Mouse (Mus musculus) cerebellum, postnatal 36 days (tissue): ENCODE results near the gene Gm10644.

Experiments used
- DNase-seq, 2 experiments: peaks; one replicate each; pipeline ENCODE4 v3.0.0; 2021 to 2022; ENCODE audit warnings: mixed read lengths in 2 of 2

The Gm10644 gene

DNA sequence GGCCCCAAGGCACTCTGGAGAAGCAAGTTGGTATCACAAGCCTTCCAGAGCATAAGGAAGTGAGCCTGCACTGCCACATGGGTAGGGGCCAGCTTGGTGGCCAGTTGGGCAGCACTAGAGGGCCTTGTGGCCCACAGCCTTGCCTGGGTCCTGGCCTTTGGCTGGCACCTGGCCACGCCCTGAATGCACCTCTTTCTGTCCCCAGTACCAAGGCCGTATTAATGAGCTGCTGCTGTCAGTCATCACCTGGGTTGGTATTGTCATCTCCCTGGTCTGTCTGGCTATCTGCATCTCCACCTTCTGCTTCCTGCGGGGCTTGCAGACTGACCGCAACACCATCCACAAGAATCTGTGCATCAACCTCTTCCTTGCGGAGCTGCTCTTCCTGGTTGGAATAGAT, 20.8 kb downstream of the Gm10644 start:
- DNase-seq: no peak

DNA sequence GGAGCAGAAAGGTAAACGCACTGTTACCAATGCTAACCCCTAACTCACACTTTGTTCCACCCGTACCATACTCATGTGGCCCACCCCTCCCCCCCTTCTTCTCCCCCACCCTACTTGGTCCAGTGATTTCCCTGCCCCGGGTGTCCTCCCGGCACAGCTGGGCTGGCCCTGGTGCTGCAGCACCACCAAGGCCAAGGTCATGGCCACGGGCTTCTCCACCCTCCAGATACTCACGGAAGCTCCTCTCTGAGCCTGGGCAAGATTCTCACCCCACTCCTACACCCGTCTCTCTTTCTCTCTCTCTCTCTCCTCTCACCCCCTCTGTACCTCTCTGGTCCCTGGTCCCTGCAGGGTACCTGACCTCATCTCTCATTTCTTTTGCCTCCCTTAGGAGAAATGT, 28.7 kb downstream of the Gm10644 start:
- DNase-seq: peak in 1 of 2 experiments; percentile 2

DNA sequence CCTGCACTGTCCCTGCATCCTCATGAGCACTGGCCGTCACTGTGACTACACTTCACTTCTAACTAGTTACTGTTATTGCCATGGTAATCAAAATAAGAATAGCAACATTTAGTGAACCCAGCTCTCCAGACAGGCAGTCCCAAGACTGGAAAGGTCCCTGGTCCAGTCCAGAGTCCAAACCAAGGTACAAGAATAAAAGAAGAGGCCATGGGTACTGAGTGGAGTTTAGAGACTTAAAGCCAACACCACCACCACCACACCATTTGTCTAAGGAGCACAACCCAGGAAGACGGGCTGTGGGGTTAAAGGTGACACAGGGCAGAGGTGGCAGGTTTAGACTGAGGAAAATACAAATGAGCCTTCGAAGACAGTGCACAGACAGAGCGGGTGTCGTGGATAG, 30.4 kb downstream of the Gm10644 start:
- DNase-seq: no peak

DNA sequence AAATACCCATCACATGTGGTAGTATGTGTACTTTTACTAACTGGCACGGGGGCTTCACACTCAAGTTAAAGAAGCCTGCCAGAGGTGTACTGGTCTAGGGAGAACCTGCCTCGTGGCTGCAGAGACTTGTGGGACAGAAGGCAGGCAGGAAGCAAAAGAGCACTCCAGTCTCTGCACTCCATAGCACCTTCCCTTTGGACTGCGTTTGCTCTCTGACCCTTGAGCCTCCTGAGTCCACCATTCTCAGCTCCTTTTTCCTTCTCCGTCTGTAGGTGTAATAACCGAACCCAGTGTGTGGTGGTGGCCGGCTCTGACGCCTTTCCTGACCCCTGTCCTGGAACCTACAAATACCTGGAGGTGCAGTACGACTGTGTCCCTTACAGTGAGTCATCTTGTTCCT, 32.3 kb downstream of the Gm10644 start:
- no peak for DNase-seq

DNA sequence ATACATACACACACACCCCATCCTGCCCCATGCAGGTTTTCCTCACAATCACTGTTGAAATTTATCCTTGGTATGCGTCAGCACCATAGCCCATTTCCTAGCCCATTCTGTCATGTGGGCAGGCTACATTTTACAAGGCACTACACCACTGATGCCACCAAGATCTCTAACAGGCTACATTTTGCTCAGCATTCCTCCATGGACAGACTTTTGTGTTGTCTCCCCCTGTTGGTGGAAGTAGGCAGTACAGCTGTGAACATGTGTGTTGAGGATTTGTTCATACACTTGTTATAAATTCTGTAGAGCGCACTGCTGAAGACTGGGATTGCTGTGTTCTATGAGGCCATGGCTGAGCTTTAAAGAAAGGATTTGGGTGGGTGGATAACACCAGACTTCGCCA, 33.4 kb downstream of the Gm10644 start:
- peak; percentile 83 to 92 for DNase-seq

DNA sequence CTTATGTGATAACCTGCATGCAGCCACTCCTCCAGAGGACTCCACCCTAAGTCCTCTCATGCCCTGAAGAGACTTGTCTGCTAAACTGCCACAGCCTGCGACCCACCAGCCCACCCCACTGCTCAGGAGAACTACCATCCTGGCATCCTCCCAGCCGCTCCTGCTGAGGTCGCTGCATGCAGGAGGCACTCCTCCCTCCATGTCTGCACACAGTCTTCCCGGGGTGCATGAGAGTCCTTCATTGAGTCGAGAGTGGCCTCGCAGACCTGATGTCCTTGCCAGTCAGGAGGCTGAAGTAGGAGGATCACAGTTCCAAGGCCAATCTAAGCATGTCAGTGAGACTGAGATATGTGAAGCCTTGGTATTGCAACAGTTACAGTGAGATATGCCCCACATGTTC, 37.4 kb downstream of the Gm10644 start:
- DNase-seq: no peak

DNA sequence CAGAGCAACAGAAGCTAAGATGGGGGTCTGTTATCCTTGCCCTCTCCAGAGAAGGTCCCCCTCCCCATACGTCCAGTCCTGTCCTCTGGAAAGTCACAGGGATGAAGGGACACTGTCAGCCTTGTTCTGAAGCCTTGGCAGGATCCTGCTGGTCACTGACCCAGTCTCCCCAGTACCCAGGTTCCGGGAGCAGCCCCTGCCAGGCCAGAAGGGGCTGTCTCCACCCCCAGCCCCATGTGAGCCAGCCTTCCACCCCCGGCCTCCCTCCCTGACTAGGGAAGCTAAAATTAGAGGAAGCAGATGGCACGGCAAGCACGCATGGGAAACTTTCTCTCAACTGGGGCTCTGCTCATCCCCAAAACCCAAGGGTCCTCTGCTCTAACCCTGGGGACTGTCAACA, 39.0 kb downstream of the Gm10644 start:
- peak; percentile 38 to 60 for DNase-seq

DNA sequence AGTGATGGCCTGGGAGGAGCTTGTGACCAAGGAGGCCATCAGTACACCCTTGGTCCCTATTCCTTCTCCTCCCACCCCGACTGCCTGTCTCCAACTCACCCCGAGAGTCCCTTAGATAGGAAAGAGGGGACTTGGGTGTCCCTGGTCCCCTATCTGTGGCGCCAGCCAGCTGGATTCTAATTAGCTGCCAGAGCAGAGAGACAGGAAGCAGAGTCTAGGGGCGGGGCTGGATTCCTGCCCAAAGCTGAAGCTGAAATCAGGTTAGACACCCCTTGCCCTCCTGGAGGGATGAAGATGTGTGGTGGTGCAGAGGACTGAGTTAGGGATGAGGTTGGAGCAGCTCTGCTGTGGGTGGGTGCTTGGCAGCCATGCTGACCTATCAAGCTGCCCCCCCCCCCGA, 40.1 kb downstream of the Gm10644 start:
- no peak for DNase-seq

DNA sequence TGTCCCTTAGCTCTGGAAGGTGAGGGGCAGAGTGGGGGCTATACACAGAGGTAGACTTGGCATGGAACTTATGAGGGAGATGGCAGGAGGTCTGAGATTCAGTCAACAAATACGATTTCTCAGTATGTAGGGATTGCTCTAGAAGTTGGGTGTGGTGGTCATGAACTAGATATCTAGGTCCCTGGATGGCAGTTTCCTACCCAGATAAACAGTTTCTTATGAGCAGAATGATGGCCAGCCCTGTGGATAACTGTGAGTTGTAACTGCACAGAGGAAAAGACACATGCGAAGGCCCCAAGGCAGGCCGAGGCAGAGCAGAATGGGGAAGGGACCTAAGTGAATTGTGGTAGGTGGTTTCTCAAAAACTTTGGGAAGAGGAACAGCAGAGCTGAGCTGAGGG, 40.8 kb downstream of the Gm10644 start:
- DNase-seq: no peak

DNA sequence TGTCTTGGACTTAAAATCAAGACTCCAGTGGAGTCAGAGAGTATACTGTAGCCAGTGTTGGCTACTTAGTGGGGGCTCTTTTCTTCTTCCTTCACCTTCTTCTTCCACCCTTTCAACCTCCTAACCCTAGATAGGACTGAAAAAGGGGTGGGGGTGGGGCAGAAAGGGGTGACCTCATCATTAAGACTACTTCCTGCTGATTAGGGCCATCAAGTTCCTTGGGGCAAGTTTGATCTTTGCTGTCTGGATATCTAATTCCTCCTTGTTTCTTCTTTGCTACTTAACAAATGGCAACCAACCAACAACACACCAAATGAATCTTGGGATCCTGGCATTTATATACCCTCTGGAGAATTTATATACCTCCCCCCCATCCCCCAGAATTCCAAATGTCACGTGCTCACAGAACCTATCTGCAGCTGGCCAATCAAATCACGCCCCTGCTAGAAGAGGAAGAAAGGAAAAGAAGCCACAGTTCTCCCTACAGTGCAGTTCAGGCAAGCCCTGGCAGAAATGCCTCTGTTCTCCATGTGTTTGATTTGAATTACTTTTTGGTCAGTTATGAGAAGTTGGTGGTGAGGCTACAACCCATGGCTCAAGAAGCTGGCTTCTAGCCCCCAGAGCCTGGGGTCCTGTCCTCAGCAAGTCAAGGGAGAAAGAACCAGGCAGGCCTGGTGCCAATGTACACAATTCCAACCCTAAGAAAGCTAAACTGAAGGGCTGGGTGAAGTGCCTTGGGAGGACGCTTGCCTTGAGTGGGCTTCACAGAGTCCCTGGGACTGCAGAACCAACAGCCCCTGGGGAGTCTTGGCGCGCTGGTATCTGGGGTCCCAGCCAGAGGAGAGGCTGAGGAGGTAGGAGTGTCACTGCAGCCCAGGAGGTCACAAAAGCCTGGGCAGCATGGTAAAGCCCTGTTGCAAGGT, 42.9 kb downstream of the Gm10644 start:
- no peak for DNase-seq

DNA sequence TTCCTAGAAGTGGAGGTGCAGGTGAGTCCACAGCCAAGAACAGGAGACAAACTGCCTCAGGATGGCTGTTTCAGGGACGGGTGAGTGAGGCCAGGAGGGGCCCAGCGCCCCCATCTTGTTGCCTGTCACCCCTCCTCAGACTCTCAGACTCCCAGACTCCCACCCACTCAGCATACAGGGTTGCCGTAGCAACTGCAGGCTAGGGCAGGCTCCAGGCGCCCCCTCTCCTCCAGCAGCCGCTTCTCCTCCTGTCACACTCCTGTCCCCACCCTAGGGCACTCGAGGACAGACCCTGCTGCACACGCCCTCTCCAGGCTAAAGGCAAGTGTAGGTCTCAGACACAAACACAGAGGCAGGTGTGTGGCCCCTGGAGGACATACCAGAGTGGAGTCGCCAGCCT, 45.7 kb downstream of the Gm10644 start:
- DNase-seq: no peak

DNA sequence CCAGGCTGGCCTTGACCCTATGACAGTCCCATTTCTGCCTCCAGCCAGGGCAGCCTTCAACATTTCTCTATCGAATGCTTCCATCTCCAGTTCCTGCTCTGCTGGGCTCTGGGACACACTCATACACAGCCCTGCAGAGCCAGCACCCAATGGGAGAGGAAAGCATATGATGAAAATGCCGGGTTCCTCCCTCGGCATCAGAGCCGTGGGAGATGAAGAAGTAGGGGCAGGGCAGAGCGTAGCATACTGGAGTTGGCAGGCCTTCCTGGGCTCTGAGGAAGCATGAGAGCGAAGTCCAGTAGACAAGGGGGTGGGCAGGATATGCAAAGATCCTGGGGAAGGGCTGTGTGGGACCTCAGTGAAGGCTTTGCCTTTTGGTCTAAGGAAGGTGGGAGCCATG, 46.4 kb downstream of the Gm10644 start:
- DNase-seq: no peak

DNA sequence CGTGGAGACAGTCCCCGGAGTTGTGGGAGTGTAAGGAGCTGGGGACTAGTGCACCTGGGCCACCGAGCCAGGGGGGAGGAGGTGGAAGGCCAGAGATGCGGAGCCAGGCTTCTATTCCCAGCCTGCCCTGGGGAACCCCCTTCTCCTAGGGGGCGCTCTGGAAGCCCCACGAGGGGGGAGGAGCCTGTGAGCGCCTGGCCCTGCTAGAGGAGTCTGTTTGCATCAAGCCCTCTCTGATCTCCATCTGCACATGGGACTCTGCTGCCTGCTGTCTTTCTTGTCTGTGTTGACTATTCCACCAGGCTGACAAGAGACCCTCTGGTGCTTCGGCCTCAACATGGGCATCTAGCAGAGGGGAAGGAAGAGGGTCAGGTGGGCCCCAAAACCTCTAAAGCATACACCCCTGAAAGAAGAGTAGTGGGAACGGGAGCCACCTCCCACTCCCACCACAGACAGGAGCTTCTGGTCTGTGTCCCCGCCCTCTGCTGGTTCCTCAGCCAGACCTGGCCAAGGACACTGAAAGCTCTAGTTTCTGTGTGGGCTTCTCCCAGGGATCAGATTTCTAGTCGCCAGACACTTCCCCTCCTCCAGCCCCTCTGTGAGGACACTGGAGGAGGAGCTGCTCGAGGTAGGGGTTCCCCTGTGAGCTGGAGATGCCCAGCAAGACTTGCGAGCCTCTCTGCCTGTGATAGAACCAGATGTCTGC, 51.9 kb downstream of the Gm10644 start:
- peak in 1 of 2 experiments; percentile 48 for DNase-seq

DNA sequence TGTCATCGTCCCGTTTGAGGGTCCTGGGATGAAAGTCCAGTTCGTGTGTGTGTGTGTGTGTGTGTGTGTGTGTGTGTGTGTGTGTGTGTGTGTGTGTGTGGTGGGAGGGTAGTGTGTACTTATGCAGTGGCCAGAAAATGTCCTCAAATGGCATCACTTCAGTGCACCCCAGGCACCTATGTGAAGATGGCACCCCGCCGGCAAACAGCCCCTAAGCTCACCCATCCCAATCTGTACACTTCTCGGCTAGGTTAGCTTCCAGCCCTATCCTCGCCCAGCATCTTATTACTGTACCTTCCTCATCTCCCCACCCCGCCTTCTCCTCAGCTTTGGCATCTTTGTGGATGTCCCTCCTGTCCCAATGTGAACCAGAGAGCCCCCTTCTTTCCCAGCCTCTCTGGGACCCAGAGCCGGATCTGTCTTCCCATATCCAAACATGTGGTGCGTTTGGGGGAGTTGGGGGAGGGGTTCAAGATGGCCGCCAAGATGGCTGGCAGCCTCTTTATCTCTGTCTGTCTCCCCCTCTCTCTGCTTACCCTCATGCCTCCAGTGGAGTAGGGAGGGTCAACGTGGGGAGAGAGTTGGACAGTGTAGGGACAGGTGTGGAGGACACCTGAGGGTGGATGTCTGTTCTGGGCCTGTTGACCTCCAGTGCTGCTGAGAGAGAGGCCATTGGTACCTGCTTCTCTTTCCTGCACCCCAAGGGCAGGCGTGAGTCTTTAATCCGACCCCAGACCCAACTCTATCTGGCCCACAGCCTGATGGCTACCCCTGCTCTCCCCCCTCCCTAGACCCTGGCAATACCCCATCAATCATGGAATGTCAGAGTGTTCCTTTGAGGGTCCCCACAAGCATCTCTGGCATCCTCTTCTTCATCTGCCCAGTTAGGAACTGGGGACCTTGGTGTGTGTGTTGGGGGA, 53.2 kb downstream of the Gm10644 start:
- DNase-seq: no peak

DNA sequence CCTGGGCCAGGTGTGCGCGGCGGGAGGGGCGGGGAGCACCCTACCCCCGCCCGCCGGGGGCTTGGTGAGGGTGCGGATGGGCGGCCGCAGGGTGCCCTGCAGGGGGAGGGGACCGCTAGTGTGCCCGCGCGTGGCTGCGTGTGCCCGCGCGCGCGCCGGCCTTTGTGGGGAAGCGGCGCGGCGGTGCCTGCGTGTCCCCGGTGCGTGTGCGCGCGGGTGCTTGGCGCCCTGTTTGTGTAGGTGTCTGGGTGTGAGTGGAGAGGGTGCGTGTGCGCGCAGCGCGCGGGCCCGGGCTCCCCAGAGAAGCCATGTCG, 54.1 kb downstream of the Gm10644 start:
- DNase-seq: peak; percentile 58 to 73

DNA sequence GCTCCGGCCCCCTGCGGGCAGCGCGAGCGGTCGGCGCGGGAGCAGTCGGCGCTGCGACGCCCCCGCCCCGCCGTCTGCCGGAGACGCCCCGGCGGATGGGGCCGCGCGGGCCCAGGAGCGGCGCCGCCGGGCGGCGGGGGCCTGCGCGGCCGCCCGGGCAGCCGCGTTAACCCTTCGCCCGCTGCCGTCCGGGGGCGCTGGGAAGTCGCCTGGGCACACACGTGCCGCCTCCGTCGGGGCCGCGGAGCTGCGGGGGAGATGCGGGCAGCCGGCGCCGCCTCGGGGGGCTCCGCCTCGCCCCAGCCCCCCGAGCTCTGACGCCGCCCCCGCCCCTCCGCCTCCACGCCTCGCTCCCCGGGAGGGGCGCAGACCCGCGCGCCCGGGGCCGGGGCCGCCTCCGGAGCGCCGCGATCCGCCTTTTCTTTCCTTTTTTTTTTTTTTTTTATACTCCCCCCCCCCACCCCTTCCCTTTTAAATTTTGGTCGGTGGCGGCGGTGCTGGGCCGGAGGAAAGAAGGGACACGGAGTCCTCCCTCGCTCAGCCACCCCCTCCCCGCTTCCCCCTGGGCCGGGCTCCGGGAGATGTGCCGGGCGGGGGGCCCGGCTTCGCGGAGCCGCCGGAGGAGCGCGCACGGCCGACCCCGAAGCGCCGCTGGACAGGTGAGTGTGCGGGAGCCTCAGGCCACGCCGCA, 54.6 kb downstream of the Gm10644 start:
- no peak for DNase-seq

DNA sequence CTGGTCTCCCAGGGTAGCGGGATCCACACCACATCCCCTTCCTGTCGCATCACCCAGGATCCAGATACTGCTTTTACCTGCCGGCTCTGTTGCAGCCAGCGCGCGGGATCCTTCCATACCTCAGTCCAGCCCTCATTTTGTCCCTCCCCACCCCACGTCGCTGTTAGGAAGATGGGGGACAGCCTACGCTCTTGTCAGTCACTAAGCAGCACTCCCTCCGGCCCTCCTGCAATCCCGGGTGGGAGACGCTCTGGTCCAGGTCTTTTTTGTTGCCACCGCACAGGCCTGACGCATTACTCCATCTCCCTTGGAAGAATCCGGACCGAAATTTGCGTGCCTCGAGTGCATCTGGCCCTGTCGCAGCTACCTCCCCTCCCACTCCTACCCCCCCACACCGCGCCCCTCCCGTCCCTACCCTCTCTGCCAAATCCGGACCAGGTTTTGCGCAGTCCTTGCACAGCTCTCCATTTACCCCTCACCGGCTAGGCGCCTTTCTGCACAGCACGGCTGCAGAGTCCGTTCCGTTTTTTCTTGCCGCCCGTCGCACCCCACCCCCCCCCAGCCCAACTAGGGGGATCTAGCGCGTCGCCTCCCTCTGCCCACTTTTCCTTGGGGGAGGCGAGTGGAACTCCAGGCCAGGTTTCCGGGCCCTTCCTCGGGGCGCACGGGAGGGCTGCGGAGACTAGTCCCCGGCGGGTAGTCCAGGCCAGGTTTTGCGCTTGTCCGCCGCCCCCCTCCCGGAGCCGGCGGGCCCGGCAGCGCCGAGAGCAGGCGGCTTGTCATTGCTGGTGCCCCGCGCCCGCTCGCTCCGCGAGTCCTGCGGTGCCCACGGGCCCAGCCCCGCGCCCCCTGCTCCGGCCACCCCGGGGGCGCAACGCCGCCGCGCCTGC, 55.4 kb downstream of the Gm10644 start, which contains the start of gene Adgrl1:
Gene Adgrl1 (plus strand): TSS at position 743 of the 890 bp plus-strand sequence.
- peak; percentile 96 to 97 for DNase-seq

DNA sequence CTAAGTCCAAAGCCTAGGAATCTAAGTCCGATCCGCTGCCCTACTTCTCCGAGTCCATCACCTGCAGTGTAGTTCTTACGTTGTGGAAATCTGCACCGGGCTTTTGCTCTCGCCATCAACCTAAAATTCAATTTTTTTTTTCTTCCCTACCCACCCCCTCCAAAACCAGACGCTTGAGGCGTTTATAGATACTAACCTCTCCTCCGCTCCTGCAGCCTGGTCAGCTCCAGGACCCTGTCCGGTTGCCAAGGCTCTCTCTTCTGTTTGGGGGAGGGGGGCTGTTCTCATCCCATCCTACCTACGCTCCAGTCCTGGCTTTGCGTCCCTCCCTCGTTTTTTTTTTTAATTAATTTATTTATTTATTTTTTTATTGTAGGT, 56.0 kb downstream of the Gm10644 start:
- DNase-seq: peak; percentile 87

DNA sequence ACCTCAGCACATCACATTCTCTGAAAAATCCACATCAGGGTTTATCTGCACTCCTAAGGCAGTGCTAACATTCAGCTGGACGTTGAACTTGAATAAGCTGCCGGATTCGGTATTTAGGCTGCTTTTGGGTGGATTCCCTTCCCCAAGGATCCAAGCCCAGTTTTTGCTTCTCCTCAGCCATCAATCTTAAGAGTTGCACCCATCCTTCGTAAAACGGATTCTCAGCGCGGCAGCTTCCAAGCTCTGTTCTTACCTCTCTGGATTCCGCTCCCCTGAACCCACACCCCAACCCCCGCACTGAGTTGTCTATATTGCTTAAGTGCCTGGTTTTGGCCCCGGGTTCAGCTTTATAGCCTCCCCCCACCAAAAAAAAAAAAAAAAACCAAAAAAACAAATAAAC, 56.5 kb downstream of the Gm10644 start:
- DNase-seq: peak; percentile 54 to 65

DNA sequence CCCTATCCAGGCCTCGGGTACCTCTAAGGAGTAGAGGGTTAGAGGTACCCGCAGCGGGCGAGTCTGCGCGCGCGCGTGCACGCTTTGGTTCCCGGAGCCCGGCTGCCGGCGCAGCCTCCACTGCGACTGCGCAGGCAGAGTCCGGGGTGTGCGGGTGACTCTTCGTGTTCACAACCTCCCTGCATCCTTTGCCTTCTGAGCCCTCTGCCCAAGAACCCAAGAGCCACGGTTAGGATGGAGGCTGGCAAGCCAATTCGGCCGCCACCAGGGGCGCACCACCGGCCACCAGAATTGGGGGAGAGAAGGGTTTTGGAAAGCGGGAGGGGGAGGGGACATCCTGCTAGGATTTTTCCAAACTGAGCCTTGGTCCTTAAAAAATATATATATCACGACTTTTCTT, 57.8 kb downstream of the Gm10644 start:
- DNase-seq: peak; percentile 75 to 81

DNA sequence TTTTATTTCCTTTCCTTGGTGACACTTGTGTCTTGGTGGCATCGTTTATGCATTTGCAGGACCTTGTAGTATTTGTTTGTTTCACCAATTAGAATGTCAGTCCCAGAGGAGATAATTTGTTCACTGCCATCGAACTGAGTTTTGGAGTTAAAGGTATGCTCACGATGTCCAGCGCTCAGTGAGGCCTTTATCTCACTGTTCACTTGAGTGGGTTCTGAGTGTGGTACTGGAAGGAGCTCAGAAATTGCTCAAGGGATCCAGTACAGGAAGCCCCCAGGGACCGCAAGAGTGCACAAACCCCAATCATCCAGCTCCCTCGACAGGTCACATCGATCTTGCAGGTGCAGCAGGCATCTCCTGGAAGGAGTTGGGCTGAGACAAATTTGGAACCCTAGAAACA, 58.5 kb downstream of the Gm10644 start:
- DNase-seq: no peak

DNA sequence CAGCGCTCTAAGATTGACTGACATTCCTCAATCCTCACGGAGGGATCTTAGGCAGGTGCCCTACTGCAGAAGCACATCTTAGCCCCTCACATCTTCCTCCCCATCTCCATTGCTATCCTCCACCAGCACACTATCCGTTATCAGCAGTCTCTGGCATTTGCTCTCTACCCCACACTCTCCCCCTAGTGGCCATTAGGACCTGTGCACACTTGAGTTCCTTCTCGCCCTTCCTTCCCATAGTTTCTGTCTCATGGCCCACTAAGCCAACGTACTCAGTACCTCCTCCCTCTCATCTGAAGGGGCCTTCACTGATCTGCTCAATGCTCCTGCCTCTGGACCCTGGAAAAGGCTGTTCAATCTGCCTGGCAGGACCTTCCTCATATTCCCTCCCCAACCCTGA, 59.1 kb downstream of the Gm10644 start:
- DNase-seq: peak; percentile 49
